ENCODE assay signal across 9 mouse cellular contexts in genomic region chr2:25289651-25290050, GRCm38 (mm10). TPM values are rescaled to one million over a fixed set of nuclear protein-coding genes. Genes with fewer than 3 reads are reported as not detected.
DNase-seq lines count a peak whose midpoint lies in the region; ATAC-seq and TF ChIP-seq lines count a peak whose summit lies in the region.
"Had no signal": no experiment of that assay in that cellular context is flagged by ENCODE, and none has a peak within 500 bp of the region (broad histone marks: within the 10 kb centered on the region; RNA-seq: fewer than 3 reads in every experiment).

Gene Lrrc26, plus strand, starts transcription at chr2:25289915.

- H3K4me3 ChIP-seq in E14TG2a.4 (replicated peaks; ENCODE audit: low read length): peak within 1 kb of the TSS; percentile 78
- peak within 1 kb of the TSS; percentile 14 to 19; a peak in 3 of 4 replicates for H3K4me3 ChIP-seq in heart, embryonic 14.5 days (ENCODE audit: control insufficient read depth in 1 of 2, insufficient read depth in 1 of 2, low read depth in 1 of 2, low read length in 2 of 2)
- peak within 1 kb of the TSS; percentile 22 for H3K4me3 ChIP-seq in midbrain, embryonic 14.5 days (replicated peaks; ENCODE audit: low read depth, low read length)

- peak; percentile 79 for DNase-seq in cerebellum, adult 11 months
- no peak for DNase-seq in cerebellum, adult 8-10 months
- DNase-seq in kidney, postnatal 10 days: peak; percentile 81
- no peak for DNase-seq in midbrain, embryonic 14.5 days
- DNase-seq in frontal cortex, postnatal 36 days (ENCODE audit: low spot score in 2 of 2): no peak
- no peak for DNase-seq in left cerebral cortex, adult 11 months (ENCODE audit: low spot score)

- H3K4me1 ChIP-seq in E14TG2a.4 (replicated peaks; ENCODE audit: low read depth, low read length): peaks cover 76% of the 10 kb centered on the region
- H3K4me1 ChIP-seq in heart, embryonic 14.5 days (ENCODE audit: control insufficient read depth in 2 of 2, insufficient read depth in 2 of 2, low read length in 2 of 2): peaks cover 0 to 16% of the 10 kb centered on the region in 2 experiments; a peak in 3 of 4 replicates
- H3K4me1 ChIP-seq in midbrain, embryonic 14.5 days (ENCODE audit: control insufficient read depth, insufficient read depth, low read length): 0 out of 2 replicates have a peak, but pooled peaks cover 5% of the 10 kb centered on the region

- peaks cover 68% of the 10 kb centered on the region for H3K27me3 ChIP-seq in E14TG2a.4 (ENCODE audit: insufficient read depth, low read length)
- peaks cover 69% of the 10 kb centered on the region for H3K27me3 ChIP-seq in heart, embryonic 14.5 days (ENCODE audit: control insufficient read depth, insufficient read depth, low read length)
- H3K27me3 ChIP-seq in midbrain, embryonic 14.5 days (ENCODE audit: control insufficient read depth, insufficient read depth, low read length): peaks cover 54% of the 10 kb centered on the region

- no peaks in the 10 kb centered on the region for H3K9me3 ChIP-seq in E14TG2a.4 (ENCODE audit: low read length)
- no peaks in the 10 kb centered on the region for H3K9me3 ChIP-seq in heart, embryonic 14.5 days (ENCODE audit: control insufficient read depth, low read length)
- H3K9me3 ChIP-seq in midbrain, embryonic 14.5 days (ENCODE audit: control insufficient read depth, low read length): no peaks in the 10 kb centered on the region

- TF ChIP-seq CTCF in E14TG2a.4 (conservative IDR thresholded peaks at IDR 0.05; ENCODE audit: low read length): no peak

- peaks cover 27% of the 10 kb centered on the region for H3K36me3 ChIP-seq in E14TG2a.4 (ENCODE audit: insufficient read depth, low read length)
- peaks cover 19% of the 10 kb centered on the region for H3K36me3 ChIP-seq in heart, embryonic 14.5 days (ENCODE audit: control insufficient read depth, insufficient read depth, low read length)
- H3K36me3 ChIP-seq in midbrain, embryonic 14.5 days (ENCODE audit: control insufficient read depth, insufficient read depth, low read length): peaks cover 18% of the 10 kb centered on the region

- H3K9ac ChIP-seq in heart, embryonic 14.5 days (ENCODE audit: low read length): no peak within 1 kb of the TSS
- H3K9ac ChIP-seq in midbrain, embryonic 14.5 days (replicated peaks; ENCODE audit: low read length): peak within 1 kb of the TSS; percentile 36; the same call in 1 of the 2 replicates

- 7% methylated on average over 11 of the region's 11 CpGs for WGBS in heart, embryonic 14.5 days
- 12% methylated on average over 11 of the region's 11 CpGs for WGBS in midbrain, embryonic 14.5 days

- H3K4me2 ChIP-seq in heart, embryonic 14.5 days (ENCODE audit: low read length): peak within 1 kb of the TSS; percentile 47
- H3K4me2 ChIP-seq in midbrain, embryonic 14.5 days (ENCODE audit: low read length): peak within 1 kb of the TSS; percentile 49

- no peak for ATAC-seq in heart, embryonic 14.5 days (ENCODE audit: insufficient number of reproducible peaks, insufficient read depth, low FRiP score, low read depth)
- no peak for ATAC-seq in midbrain, embryonic 14.5 days (ENCODE audit: low FRiP score, low TSS enrichment)

- H3K27ac ChIP-seq in heart, embryonic 14.5 days (replicated peaks in 1 of 2; ENCODE audit: control insufficient read depth in 1 of 2, insufficient read depth in 1 of 2, low read depth in 2 of 2, low read length in 2 of 2): no peak within 1 kb of the TSS
- no peak within 1 kb of the TSS for H3K27ac ChIP-seq in midbrain, embryonic 14.5 days (replicated peaks; ENCODE audit: low read depth, low read length)

RNA-seq across cellular contexts. Expression of gene Lrrc26, which starts in this region (rescaled TPM):
- polyA plus RNA-seq in heart, embryonic 14.5 days (2014; fragmentation: Nextera tagmentation; extraction: Ambion mirVana): not detected in 2 replicates
- polyA plus RNA-seq in midbrain, embryonic 14.5 days (2014; fragmentation: Nextera tagmentation; extraction: Ambion mirVana): 0.30 TPM in 1 of 2 replicates, not detected in the other
- polyA plus RNA-seq: C2C12 had no signal

Comparison
In these comparisons a context has a peak if more than half of its experiments do, and no peak if none do; other contexts are left out.
1. DNase-seq: peak in cerebellum, adult 11 months (single experiment) and kidney, postnatal 10 days (single experiment); none in cerebellum, adult 8-10 months (single experiment), midbrain, embryonic 14.5 days (single experiment), frontal cortex, postnatal 36 days (0 of 2) and left cerebral cortex, adult 11 months (single experiment).
2. H3K4me3 ChIP-seq: peak in every context shown above with its lines; median percentile 78 in E14TG2a.4; 22 in midbrain, embryonic 14.5 days; 16 in heart, embryonic 14.5 days.